Mouse (Mus musculus) kidney, adult 2 months (tissue): Measurements from ENCODE around the gene Lgmn.

Source experiments
- CTCF ChIP-seq: fragments of 200-500 bp; conservative IDR thresholded peaks from 2 replicates; pipeline ENCODE4 v1.5.1; 2011; ENCODE audit warnings: low read depth, mild to moderate bottlenecking, control low read depth, low read length, moderate library complexity, mixed read lengths; ENCODE audit not compliant: insufficient read depth, insufficient read length
- POLR2A ChIP-seq: fragments of 200-500 bp; IDR thresholded peaks from one replicate; pipeline ENCODE4 v1.6.1; 2011; ENCODE audit warnings: low read depth, low read length, control low read depth

DNA sequence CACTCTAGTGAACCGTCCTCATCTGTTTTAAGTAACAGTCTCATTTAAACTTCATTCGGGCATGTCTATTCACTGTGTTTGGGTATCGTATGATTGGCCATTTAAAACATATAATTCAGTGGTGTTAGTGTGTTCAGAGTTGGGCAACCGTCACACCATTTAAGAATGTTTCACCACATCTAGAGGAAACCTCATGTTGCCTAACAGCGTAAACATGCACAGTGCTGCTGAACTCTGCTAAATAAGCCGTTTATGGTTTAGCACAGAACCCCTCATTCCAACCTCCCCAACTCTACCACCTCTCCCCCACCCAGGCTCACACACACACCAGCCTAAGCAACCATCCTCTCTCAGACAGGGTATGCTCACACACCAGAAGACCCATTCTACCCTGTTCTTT lies 91.2 kb downstream of the Lgmn start:
- TF ChIP-seq POLR2A (no peak), CTCF (no peak)
